Mouse (Mus musculus): Measurements from ENCODE around the gene Caskin1.

Gene Caskin1

GRCm38 (mm10) chr17:24488186-24488661, at the start of gene Caskin1:
Gene Caskin1, plus strand, starts transcription at chr17:24488601.
- POLR2A ChIA-PET, result interaction anchor here in 3 of 4 experiments (0.6 to 24.5 kb wide), 9 partner anchors 9 to 222 kb away, joined by 3 to 396 read pairs (median 5); partner anchors contain the start of genes Mlst8 (in 2 of the 3), Traf7 (in 2 of the 3), E4f1 (in 1 of the 3) and Pgp (in 1 of the 3)
- CTCF ChIA-PET, result interaction anchor here in 2 of 4 experiments (0.6 to 4.4 kb wide), 4 partner anchors 9 to 179 kb away, joined by 3 to 32 read pairs (median 3); partner anchors contain the start of gene Mlst8 (in 2 of the 2)

GRCm38 (mm10) chr17:24440377-24440776, 48.0 kb upstream of the Caskin1 start:
- ChIA-PET CTCF (interaction anchor here in 2 of 4 experiments (0.8 to 1.7 kb wide), 7 partner anchors 9 to 597 kb away, joined by 3 to 5 read pairs (median 4); partner anchors contain the start of genes Mlst8 (in 1 of the 2), Prss32 (in 1 of the 2), Prss41 (in 1 of the 2) and Rnps1 (in 1 of the 2)), POLR2A (interaction anchor here in 3 of 4 experiments (0.6 to 6.2 kb wide), 25 partner anchors 8 to 199 kb away, joined by 3 to 63 read pairs (median 3); partner anchors contain the start of genes Eci1 (in 2 of the 3), Mlst8 (in 2 of the 3), Rnps1 (in 2 of the 3) and Abca3 (in 1 of the 3))

GRCm38 (mm10) chr17:24441148-24441547, 47.3 kb upstream of the Caskin1 start:
- ChIA-PET CTCF (interaction anchor here in 2 of 4 experiments (0.6 to 1.7 kb wide), 6 partner anchors 9 to 597 kb away, joined by 4 to 5 read pairs (median 4); partner anchors contain the start of genes Mlst8 (in 1 of the 2), Prss32 (in 1 of the 2) and Prss41 (in 1 of the 2)), POLR2A (interaction anchor here in 3 of 4 experiments (0.9 to 6.2 kb wide), 19 partner anchors 9 to 228 kb away, joined by 3 to 63 read pairs (median 3); partner anchors contain the start of genes Eci1 (in 2 of the 3), Abca3 (in 1 of the 3), Pkd1 (in 1 of the 3) and Rnps1 (in 1 of the 3))

GRCm38 (mm10) chr17:24442107-24442506, 46.3 kb upstream of the Caskin1 start:
- ChIA-PET CTCF (interaction anchor here in 2 of 4 experiments (0.6 to 1.2 kb wide), 3 partner anchors 22 to 49 kb away, joined by 3 to 8 read pairs (median 4); partner anchors contain the start of gene Mlst8 (in 1 of the 2)), POLR2A (interaction anchor here (0.6 to 1.7 kb wide), 17 partner anchors 9 to 227 kb away, joined by 3 to 11 read pairs (median 3); partner anchors contain the start of genes Mlst8 (in 1 of the 4), Pkd1 (in 1 of the 4), Traf7 (in 1 of the 4) and Zfp598 (in 1 of the 4))

- ChIA-PET POLR2A (interaction anchor here (0.6 to 1.7 kb wide), 20 partner anchors 8 to 226 kb away, joined by 3 to 11 read pairs (median 3); partner anchors contain the start of genes Mlst8 (in 1 of the 4), Npw (in 1 of the 4), Pkd1 (in 1 of the 4) and Traf7 (in 1 of the 4)), CTCF (interaction anchor here in 2 of 4 experiments (0.5 to 1.2 kb wide), 5 partner anchors 21 to 73 kb away, joined by 3 to 8 read pairs (median 3); partner anchors contain the start of gene Mlst8 (in 1 of the 2))
Observed at GRCm38 (mm10) chr17:24442632-24443155, 45.7 kb upstream of the Caskin1 start, which contains the start of gene Dnase1l2. Gene Dnase1l2, minus strand, starts transcription at chr17:24443105.

- ChIA-PET CTCF (interaction anchor here in 2 of 4 experiments (0.6 to 1.1 kb wide), 2 partner anchors 49 to 52 kb away, joined by 3 to 4 read pairs; no protein-coding TSS in a partner anchor), POLR2A (interaction anchor here in 3 of 4 experiments (0.6 to 1.1 kb wide), 4 partner anchors 9 to 51 kb away, joined by 3 read pairs; no protein-coding TSS in a partner anchor)
Observed at GRCm38 (mm10) chr17:24443409-24443808, 45.0 kb upstream of the Caskin1 start.

- ChIA-PET CTCF (interaction anchor here in 2 of 4 experiments (1.0 kb wide), 2 partner anchors 9 to 10 kb away, joined by 3 read pairs; no protein-coding TSS in a partner anchor), POLR2A (interaction anchor here in 3 of 4 experiments (0.6 to 2.3 kb wide), 10 partner anchors 8 to 299 kb away, joined by 3 to 9 read pairs (median 3); partner anchors contain the start of genes Traf7 (in 2 of the 3) and Eci1 (in 1 of the 3))
Observed at GRCm38 (mm10) chr17:24446590-24446989, 41.8 kb upstream of the Caskin1 start.

- POLR2A ChIA-PET, result interaction anchor here in 2 of 4 experiments (1.1 to 2.2 kb wide), 4 partner anchors 22 to 97 kb away, joined by 4 to 8 read pairs (median 6); partner anchors contain the start of genes Abca3 (in 1 of the 2) and Traf7 (in 1 of the 2)
- CTCF ChIA-PET, result no interaction called here
Observed at GRCm38 (mm10) chr17:24449507-24449906, 38.9 kb upstream of the Caskin1 start.

- CTCF ChIA-PET, result interaction anchor here in 2 of 4 experiments (0.5 to 1.9 kb wide), 3 partner anchors 15 to 29 kb away, joined by 3 to 7 read pairs (median 6); partner anchors contain the start of gene Mlst8 (in 1 of the 2)
- POLR2A ChIA-PET, result interaction anchor here in 2 of 4 experiments (0.9 to 2.2 kb wide), 7 partner anchors 9 to 99 kb away, joined by 3 to 8 read pairs (median 4); partner anchors contain the start of genes Traf7 (in 2 of the 2) and Dnase1l2 (in 1 of the 2)
Observed at GRCm38 (mm10) chr17:24451220-24451619, 37.2 kb upstream of the Caskin1 start.

GRCm38 (mm10) chr17:24453372-24453771, 35.0 kb upstream of the Caskin1 start:
- ChIA-PET POLR2A (interaction anchor here in 3 of 4 experiments (0.5 to 5.0 kb wide), 16 partner anchors 9 to 216 kb away, joined by 3 to 69 read pairs (median 8); partner anchors contain the start of genes Dnase1l2 (in 2 of the 3), Mlst8 (in 2 of the 3), E4f1 (in 1 of the 3) and Eci1 (in 1 of the 3)), CTCF (interaction anchor here in 1 of 4 experiments (1.3 to 2.1 kb wide), 2 partner anchors 17 to 96 kb away, joined by 3 to 5 read pairs; partner anchors contain the start of gene Pkd1)

- POLR2A ChIA-PET, result interaction anchor here (0.5 to 5.0 kb wide), 86 partner anchors 8 to 851 kb away, joined by 3 to 69 read pairs (median 5); partner anchors contain the start of genes E4f1 (in 4 of the 4), Pgp (in 4 of the 4), Eci1 (in 3 of the 4) and Mlst8 (in 3 of the 4)
- CTCF ChIA-PET, result interaction anchor here (0.6 to 2.1 kb wide), 9 partner anchors 14 to 352 kb away, joined by 3 to 13 read pairs (median 4); partner anchors contain the start of genes E4f1 (in 1 of the 4), Mlst8 (in 1 of the 4), Pgp (in 1 of the 4) and Pkd1 (in 1 of the 4)
Observed at GRCm38 (mm10) chr17:24454218-24454755, 34.1 kb upstream of the Caskin1 start.

GRCm38 (mm10) chr17:24454756-24455522, 33.5 kb upstream of the Caskin1 start:
- ChIA-PET POLR2A (interaction anchor here (0.5 to 5.0 kb wide), 102 partner anchors 8 to 851 kb away, joined by 3 to 69 read pairs (median 4); partner anchors contain the start of genes E4f1 (in 4 of the 4), Pgp (in 4 of the 4), Mlst8 (in 3 of the 4) and Pkd1 (in 3 of the 4)), CTCF (interaction anchor here (0.6 to 2.1 kb wide), 13 partner anchors 12 to 351 kb away, joined by 3 to 13 read pairs (median 4); partner anchors contain the start of genes E4f1 (in 2 of the 4), Pgp (in 2 of the 4), Caskin1 (in 1 of the 4) and Mlst8 (in 1 of the 4))

GRCm38 (mm10) chr17:24455523-24456206, 32.7 kb upstream of the Caskin1 start:
- CTCF ChIA-PET, result interaction anchor here (0.7 to 2.1 kb wide), 11 partner anchors 11 to 181 kb away, joined by 3 to 13 read pairs (median 4); partner anchors contain the start of genes E4f1 (in 2 of the 4), Pgp (in 2 of the 4), Caskin1 (in 1 of the 4) and Mlst8 (in 1 of the 4)

GRCm38 (mm10) chr17:24461580-24461979, 26.8 kb upstream of the Caskin1 start:
- ChIA-PET POLR2A (interaction anchor here in 2 of 4 experiments (0.8 to 3.0 kb wide), 7 partner anchors 8 to 66 kb away, joined by 3 to 23 read pairs (median 4); partner anchors contain the start of genes E4f1 (in 2 of the 2), Pgp (in 2 of the 2), Traf7 (in 2 of the 2) and Mlst8 (in 1 of the 2)), CTCF (interaction anchor here in 3 of 4 experiments (0.6 to 1.2 kb wide), 12 partner anchors 9 to 379 kb away, joined by 3 to 8 read pairs (median 3); partner anchors contain the start of genes Mlst8 (in 2 of the 3), E4f1 (in 1 of the 3), Pgp (in 1 of the 3) and Traf7 (in 1 of the 3))

More at GRCm38 (mm10) chr17:24455523-24456206, 32.7 kb upstream of the Caskin1 start:
- POLR2A ChIA-PET, result interaction anchor here in 3 of 4 experiments (0.6 to 5.0 kb wide), 73 partner anchors 8 to 852 kb away, joined by 3 to 69 read pairs (median 5); partner anchors contain the start of genes E4f1 (in 3 of the 3), Pgp (in 3 of the 3), Ccnf (in 2 of the 3) and Dnase1l2 (in 2 of the 3)

Measured in embryonic stem cell, embryonic (primary cell).